Mouse (Mus musculus) stomach, embryonic 15.5 days (tissue): ENCODE data around the gene Gm8439. TPM values are rescaled to one million over a fixed set of nuclear protein-coding genes. Genes with fewer than 3 reads are reported as not detected.

Experiments used
- ATAC-seq: fragments of 200-750 bp; cut with Nextera tagmentation; 2 replicates; pipeline ENCODE4 v1.8.0; 2017; ENCODE audit warnings: low read depth, moderate number of reproducible peaks, moderate TSS enrichment; ENCODE audit not compliant: insufficient read depth, low FRiP score
- H3K27ac ChIP-seq: fragments of 300-500 bp; sonication (generic); 2 replicates; pipeline ENCODE4 v1.5.1; 2015; ENCODE audit warnings: mild to moderate bottlenecking, inconsistent platforms
- H3K27me3 ChIP-seq: fragments of 300-500 bp; sonication (generic); replicated peaks from 2 replicates; pipeline ENCODE4 v1.6.1; 2015; ENCODE audit warnings: inconsistent platforms
- H3K36me3 ChIP-seq: fragments of 300-500 bp; sonication (generic); 2 replicates; pipeline ENCODE4 v1.6.1; 2015; ENCODE audit warnings: inconsistent platforms
- H3K4me1 ChIP-seq: fragments of 300-500 bp; sonication (generic); 2 replicates; pipeline ENCODE4 v1.6.1; 2015; ENCODE audit warnings: inconsistent platforms
- H3K4me2 ChIP-seq: fragments of 300-500 bp; sonication (generic); 2 replicates; pipeline ENCODE4 v1.6.1; 2015; ENCODE audit warnings: mild to moderate bottlenecking, inconsistent platforms
- H3K4me3 ChIP-seq: fragments of 300-500 bp; sonication (generic); replicated peaks from 2 replicates; pipeline ENCODE4 v1.5.1; 2015; ENCODE audit warnings: inconsistent platforms
- H3K9ac ChIP-seq: fragments of 300-500 bp; sonication (generic); 2 replicates; pipeline ENCODE4 v1.6.1; 2015; ENCODE audit warnings: inconsistent platforms
- H3K9me3 ChIP-seq: fragments of 300-500 bp; sonication (generic); 2 replicates; pipeline ENCODE4 v1.6.1; 2016; ENCODE audit warnings: inconsistent platforms
- WGBS: fragments of 180-500 bp; shearing (Covaris S2); methylation state at CpG from one replicate; pipeline ENCODE4 v1.1.7; 2015; 5-methylcytosine and 5-hydroxymethylcytosine counted together
- polyA plus RNA-seq: library from polyadenylated mRNA; unstranded; fragments of >200 nt; fragmentation: Nextera tagmentation; extraction: Ambion mirVana; gene quantifications from 2 replicates; pipeline ENCODE4 v1.2.1, GENCODE M21; 2015

Gene Gm8439
- polyA plus RNA-seq, 1 experiment from 2014 or later, result not detected

- H3K9me3 ChIP-seq, result no peaks in the 10 kb centered on the region
- WGBS, result 23% methylated on average over 7 of the region's 7 CpGs
- no peaks in the 10 kb centered on the region for H3K36me3 ChIP-seq
- peaks cover 10% of the 10 kb centered on the region for H3K4me1 ChIP-seq
- H3K4me2 ChIP-seq, result peak overlapping the region; percentile 81
- no peak overlapping the region for H3K27ac ChIP-seq
- peaks cover 38% of the 10 kb centered on the region for H3K27me3 ChIP-seq
- ATAC-seq, result no peak
- H3K9ac ChIP-seq, result no peak overlapping the region; the same call in 1 of the 2 replicates
- peak overlapping the region; percentile 41; the same call in 1 of the 2 replicates for H3K4me3 ChIP-seq
These were observed 61.7 kb downstream of the Gm8439 start for GRCm38 (mm10) chr4:120650208-120650592.

DNA sequence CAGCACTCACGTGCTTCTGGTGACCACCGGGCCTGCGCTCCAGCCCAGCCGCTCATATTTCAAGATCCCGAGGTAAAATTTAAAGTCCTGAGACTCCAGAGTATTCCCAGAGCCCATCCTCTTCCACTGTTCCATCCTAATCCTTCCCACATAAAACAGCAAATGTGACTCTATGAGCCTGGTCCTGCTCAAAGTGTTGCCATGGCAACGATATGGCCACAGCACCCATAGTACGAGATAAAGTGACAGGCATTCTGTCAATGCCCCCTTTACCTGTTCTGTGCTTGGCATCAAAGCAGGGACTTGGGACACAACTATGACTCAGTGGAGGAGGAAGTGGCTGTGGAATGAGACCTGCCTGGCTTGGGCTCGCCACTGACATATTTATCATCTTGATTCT, 67.4 kb downstream of the Gm8439 start:
- no peak overlapping the region for H3K27ac ChIP-seq
- 71% methylated on average over 8 of the region's 8 CpGs for whole genome bisulfite sequencing
- peaks cover 7% of the 10 kb centered on the region for H3K27me3 ChIP-seq
- no peak overlapping the region for H3K4me2 ChIP-seq
- H3K4me3 ChIP-seq, result no peak overlapping the region
- no peaks in the 10 kb centered on the region for H3K9me3 ChIP-seq
- H3K36me3 ChIP-seq, result no peaks in the 10 kb centered on the region
- no peak overlapping the region for H3K9ac ChIP-seq
- H3K4me1 ChIP-seq, result no peaks in the 10 kb centered on the region
- ATAC-seq, result no peak

Other genes with a start within 250 kb of the Gm8439 start
- gene Scmh1, start 183.5 kb upstream of the Gm8439 start, polyA plus RNA-seq, result 35.6 and 39.5 TPM in 2 replicates
- not detected in 2 replicates for gene Slfnl1, start 56.5 kb upstream of the Gm8439 start, polyA plus RNA-seq
- gene Ctps, start 18.5 kb upstream of the Gm8439 start, polyA plus RNA-seq, result 64.9 and 67.8 TPM in 2 replicates
- 8.4 and 13.2 TPM in 2 replicates for gene Cited4, start 77.8 kb downstream of the Gm8439 start, polyA plus RNA-seq
- 2.6 and 2.9 TPM in 2 replicates for gene Kcnq4, start 159.9 kb downstream of the Gm8439 start, polyA plus RNA-seq
- 76.4 and 88.0 TPM in 2 replicates for gene Nfyc, start 242.8 kb downstream of the Gm8439 start, polyA plus RNA-seq